Mouse (Mus musculus) CH12.LX (cell line): ENCODE results near the gene Etnppl. TPM values are rescaled to one million over a fixed set of nuclear protein-coding genes. Genes with fewer than 3 reads are reported as not detected.

ENCODE experiments used
- DNase-seq: peaks from one replicate; pipeline ENCODE4 v3.0.0-alpha.2; 2013; ENCODE audit errors: extremely low read depth
- H3K27ac ChIP-seq: 2 replicates; pipeline ENCODE4 v1.5.1; 2012; ENCODE audit warnings: low read depth, mild to moderate bottlenecking, control low read depth, moderate library complexity; ENCODE audit not compliant: insufficient read depth
- H3K27me3 ChIP-seq: replicated peaks from 2 replicates; pipeline ENCODE3; 2012; ENCODE audit warnings: inconsistent platforms
- H3K36me3 ChIP-seq, 2 experiments: replicated peaks in 1 of 2; 2 replicates each; pipeline versions ENCODE3 to v1.6.1; 2012; ENCODE audit warnings: inconsistent platforms in 1 of 2, low read length in 1 of 2, mild to moderate bottlenecking in 1 of 2, mixed read lengths in 1 of 2, moderate library complexity in 1 of 2; ENCODE audit not compliant: control insufficient read depth in 1 of 2, insufficient read depth in 1 of 2
- H3K4me1 ChIP-seq, 2 experiments: 2 replicates each; pipeline ENCODE4 v1.6.1; 2012; ENCODE audit warnings: inconsistent platforms in 1 of 2, moderate library complexity in 1 of 2; ENCODE audit not compliant: insufficient read depth in 2 of 2, control insufficient read depth in 1 of 2
- H3K4me2 ChIP-seq: 2 replicates; pipeline ENCODE4 v1.6.1; 2012; ENCODE audit warnings: low read depth, mild to moderate bottlenecking, control low read depth; ENCODE audit not compliant: poor library complexity, insufficient read depth, severe bottlenecking
- H3K4me3 ChIP-seq, 3 experiments: fragments of 150-350 bp in 1 of 3; sonication (generic) in 1 of 3; replicated peaks in 1 of 3; 2 replicates each; pipeline versions ENCODE3 to v1.5.1; 2011 to 2012; ENCODE audit warnings: low read depth in 2 of 3, low read length in 2 of 3, mild to moderate bottlenecking in 2 of 3, moderate library complexity in 2 of 3, control low read depth in 1 of 3, improper control_type of control experiment in 1 of 3, inconsistent platforms in 1 of 3, mixed read lengths in 1 of 3; ENCODE audit not compliant: poor library complexity in 1 of 3
- H3K79me2 ChIP-seq: replicated peaks from 2 replicates; pipeline ENCODE4 v1.6.1; 2012; ENCODE audit warnings: mild to moderate bottlenecking, moderate library complexity; ENCODE audit not compliant: control insufficient read depth, poor library complexity, insufficient read depth, severe bottlenecking; ENCODE audit errors: extremely low read depth
- H3K9ac ChIP-seq: 2 replicates; pipeline ENCODE4 v1.6.1; 2012; ENCODE audit warnings: low read depth, mild to moderate bottlenecking, control low read depth, moderate library complexity; ENCODE audit not compliant: insufficient read depth
- H3K9me3 ChIP-seq: replicated peaks from 2 replicates; pipeline ENCODE3; 2012; ENCODE audit warnings: low read length, inconsistent platforms, mixed read lengths
- CTCF ChIP-seq, 2 experiments: IDR thresholded peaks in 1 of 2; conservative IDR thresholded peaks in 1 of 2; 2 replicates each; pipeline ENCODE4 v1.5.1; 2011 to 2012; ENCODE audit warnings: low read depth in 2 of 2, low read length in 2 of 2, improper control_type of control experiment in 1 of 2, inconsistent platforms in 1 of 2, mild to moderate bottlenecking in 1 of 2, moderate library complexity in 1 of 2
- ELF1 ChIP-seq: IDR thresholded peaks from 2 replicates; pipeline ENCODE4 v1.6.1; 2014; ENCODE audit warnings: low read depth, mild to moderate bottlenecking, inconsistent platforms, low read length, improper control_type of control experiment
- EP300 ChIP-seq: IDR thresholded peaks from 2 replicates; pipeline ENCODE4 v1.6.1; 2011; ENCODE audit warnings: low read length, improper control_type of control experiment
- ETS1 ChIP-seq: conservative IDR thresholded peaks from 2 replicates; pipeline ENCODE4 v1.6.1; 2012; ENCODE audit warnings: low read depth, mild to moderate bottlenecking, inconsistent platforms, low read length, improper control_type of control experiment, moderate library complexity
- GABPA ChIP-seq: IDR thresholded peaks from 2 replicates; pipeline ENCODE4 v1.6.1; 2012; ENCODE audit warnings: low read depth, low read length, improper control_type of control experiment, inconsistent platforms; ENCODE audit not compliant: insufficient replicate concordance
- IRF4 ChIP-seq: IDR thresholded peaks from 2 replicates; pipeline ENCODE4 v1.6.1; 2014; ENCODE audit warnings: low read depth, mild to moderate bottlenecking, inconsistent platforms, low read length, improper control_type of control experiment
- JUND ChIP-seq: conservative IDR thresholded peaks from 2 replicates; pipeline ENCODE4 v1.6.1; 2011; ENCODE audit warnings: low read depth, low read length, improper control_type of control experiment
- NRF1 ChIP-seq: IDR thresholded peaks from 2 replicates; pipeline ENCODE4 v1.6.1; 2014; ENCODE audit warnings: low read depth, mild to moderate bottlenecking, inconsistent platforms, low read length, improper control_type of control experiment, moderate library complexity
- PAX5 ChIP-seq: IDR thresholded peaks from 2 replicates; pipeline ENCODE4 v1.6.1; 2012; ENCODE audit warnings: low read length, inconsistent platforms, mixed read lengths
- RAD21 ChIP-seq: IDR thresholded peaks from 2 replicates; pipeline ENCODE4 v1.6.1; 2011; ENCODE audit warnings: low read depth, mild to moderate bottlenecking, low read length, improper control_type of control experiment, moderate library complexity
- SMC3 ChIP-seq: IDR thresholded peaks from 2 replicates; pipeline ENCODE4 v1.6.1; 2011; ENCODE audit warnings: low read depth, low read length, improper control_type of control experiment
- USF1 ChIP-seq: IDR thresholded peaks from 2 replicates; pipeline ENCODE4 v1.6.1; 2014; ENCODE audit warnings: low read depth, mild to moderate bottlenecking, inconsistent platforms, low read length, improper control_type of control experiment
- ZC3H11A ChIP-seq: IDR thresholded peaks from 2 replicates; pipeline ENCODE4 v1.6.1; 2012; ENCODE audit warnings: low read depth, mild to moderate bottlenecking, inconsistent platforms, low read length, improper control_type of control experiment
- ZNF384 ChIP-seq: IDR thresholded peaks from 2 replicates; pipeline ENCODE4 v1.6.1; 2012; ENCODE audit warnings: low read depth, low read length, improper control_type of control experiment, inconsistent platforms
- dilution Hi-C: fragments of 300-500 bp; cut with MboI; formaldehyde crosslinking; loops from 2 replicates; pipeline ENCODE4 v1.14.3; 2020; ENCODE audit warnings: low sequenced_read_pairs; ENCODE audit not compliant: extremely low pct_unique_long_range_greater_than_20kb, extremely low pct_ligation_motif_present
- in situ Hi-C: fragments of 300-500 bp; cut with MboI; formaldehyde crosslinking; loops from 3 replicates; pipeline ENCODE4 v1.14.3; 2019; ENCODE audit warnings: low sequenced_read_pairs, low pct_ligation_motif_present, low pct_unique_long_range_greater_than_20kb, mixed read lengths
- polyA plus RNA-seq: library from polyadenylated mRNA; unstranded; fragments of >175 nt; gene quantifications from 2 replicates; pipeline ENCODE4 v1.2.1, GENCODE M21; 2012; ENCODE audit warnings: low read depth; ENCODE audit not compliant: insufficient read length
- total RNA-seq, 2 experiments: library from RNA; depleted of rRNA; stranded (reverse); fragments of 300-350 nt in 1 of 2; fragments of >200 nt in 1 of 2; gene quantifications; 2 replicates each; pipeline ENCODE4 v1.2.3; 2012 to 2014

Etnppl gene
- total and polyA plus RNA-seq, 3 experiments: not detected

DNA sequence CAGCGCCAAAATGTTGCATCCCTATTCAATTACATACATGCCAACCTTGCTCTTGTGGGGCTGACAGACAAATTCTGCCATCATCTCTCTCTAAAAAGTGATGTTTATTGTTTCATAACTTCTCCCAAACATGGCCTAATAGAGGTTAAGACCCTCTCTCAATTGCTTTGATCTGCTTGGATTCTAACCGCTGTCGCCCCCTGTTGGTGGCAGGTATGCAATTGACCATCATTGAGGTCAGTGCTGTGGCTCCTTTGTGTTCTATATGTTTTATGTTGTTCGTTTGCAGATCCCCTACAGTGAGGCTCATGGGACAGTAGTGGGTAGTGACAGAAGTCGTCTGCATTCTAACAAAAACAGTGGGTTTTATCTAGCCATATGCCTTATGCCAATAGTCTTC is 44.0 kb upstream of the Etnppl start:
- Histone ChIP-seq H3K9me3 (no peaks in the 10 kb centered on the region), H3K4me3 (no peak overlapping the region), H3K9ac (no peak overlapping the region), H3K4me1 (no peaks in the 10 kb centered on the region; a peak in 1 of 4 replicates), H3K36me3 (no peaks in the 10 kb centered on the region), H3K27ac (no peak overlapping the region), H3K4me2 (no peak overlapping the region), H3K27me3 (no peaks in the 10 kb centered on the region), H3K79me2 (no peaks in the 10 kb centered on the region)
- TF ChIP-seq NRF1 (no peak), RAD21 (no peak; the same call in none of the 2 replicates), ETS1 (no peak), ZNF384 (no peak), PAX5 (no peak), EP300 (no peak), ELF1 (no peak), CTCF (conservative IDR thresholded peaks at IDR 0.05 in 1 of 2, IDR thresholded peaks at IDR 0.05 in 1 of 2; ENCODE audit: low read depth in 2 of 2, low read length in 2 of 2) (peak; percentile 52 to 63), JUND (no peak), SMC3 (peak; percentile 47), GABPA (no peak)
- in situ Hi-C loops: no loop called here
- DNase-seq: peak; percentile 29
- dilution Hi-C loops: no loop called here

DNA sequence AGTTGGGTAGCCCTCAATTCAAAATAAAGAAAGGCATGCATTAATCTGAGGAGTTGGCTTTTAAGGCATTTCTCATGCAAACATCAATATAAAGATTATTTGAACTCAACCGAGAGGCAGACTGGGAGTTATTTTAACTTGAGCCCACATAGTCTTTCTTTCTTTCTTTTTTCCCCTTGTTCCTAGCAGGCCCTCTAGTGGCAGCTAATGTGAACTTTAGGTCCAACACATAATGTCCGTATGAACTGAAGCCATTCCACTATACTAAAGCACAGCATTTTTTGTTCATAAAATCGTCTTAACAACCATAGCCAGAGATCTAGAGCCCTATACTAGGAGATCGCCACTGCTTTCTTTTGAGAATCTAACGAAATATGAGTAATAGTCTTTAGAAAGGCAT is 42.6 kb upstream of the Etnppl start:
- Histone ChIP-seq H3K36me3 (no peaks in the 10 kb centered on the region), H3K4me1 (no peaks in the 10 kb centered on the region; a peak in 1 of 4 replicates), H3K4me3 (no peak overlapping the region)
- peak; percentile 72 for TF ChIP-seq RAD21
- TF ChIP-seq SMC3: peak; percentile 80
- TF ChIP-seq IRF4: no peak
- TF ChIP-seq USF1: no peak
- peak; percentile 52; the same call in 1 of the 2 replicates for TF ChIP-seq ZNF384
- TF ChIP-seq NRF1: no peak
- peak; percentile 75 to 88 for TF ChIP-seq CTCF (conservative IDR thresholded peaks at IDR 0.05 in 1 of 2, IDR thresholded peaks at IDR 0.05 in 1 of 2; ENCODE audit: low read depth in 2 of 2, low read length in 2 of 2)
- TF ChIP-seq ZC3H11A: peak; percentile 46; the same call in 1 of the 2 replicates
- TF ChIP-seq, all 38 proteins: peak for 5
- peak; percentile 59 for DNase-seq
- Histone ChIP-seq H3K9ac (no peak overlapping the region), H3K27me3 (no peaks in the 10 kb centered on the region), H3K9me3 (no peaks in the 10 kb centered on the region), H3K27ac (no peak overlapping the region), H3K79me2 (no peaks in the 10 kb centered on the region), H3K4me2 (peak overlapping the region; percentile 21; the same call in 1 of the 2 replicates)
- in situ Hi-C loops (loop anchor here (25.0 kb wide), 1 partner anchor 487 kb away; no protein-coding TSS in a partner anchor), dilution Hi-C loops (no loop called here)
